Mouse (Mus musculus): ENCODE results near the gene Gm21876. TPM values are rescaled to one million over a fixed set of nuclear protein-coding genes. Genes with fewer than 3 reads are reported as not detected.
"Not testable (repeated sequence)": the region's sequence is repeated elsewhere in the genome, so short reads cannot be mapped to it uniquely, and the experiment has no call there.

Gene Gm21876
- not detected in 2 replicates for total RNA-seq (2021)
- long read RNA-seq = 0 reads

GRCm38 (mm10) chrX:21175553-21175952 lies at the start of gene Gm21876:
Gene Gm21876, minus strand, starts transcription at chrX:21175653.
- DNase-seq = no peak

GRCm38 (mm10) chrX:21220422-21220821 lies 45.0 kb upstream of the Gm21876 start:
- DNase-seq = no peak

- DNase-seq = not testable (repeated sequence)
These were observed 28.8 kb downstream of the Gm21876 start for GRCm38 (mm10) chrX:21146675-21147074.

Other genes starting within 250 kb of the Gm21876 start
- gene Cfp, start 244.1 kb downstream of the Gm21876 start, total RNA-seq (2021) = 9.4 and 9.8 TPM in 2 replicates
- gene Elk1, start 225.0 kb downstream of the Gm21876 start, total RNA-seq (2021) = 19.0 and 21.6 TPM in 2 replicates
- 27.9 and 35.6 TPM in 2 replicates for gene Uxt, start 213.6 kb downstream of the Gm21876 start, total RNA-seq (2021)
- gene Zfp182, start 113.3 kb downstream of the Gm21876 start, total RNA-seq (2021) = 8.9 and 9.0 TPM in 2 replicates
- gene Spaca5, start 107.2 kb downstream of the Gm21876 start, total RNA-seq (2021) = not detected in 2 replicates
- 2.2 and 3.0 TPM in 2 replicates for gene Zfp300, start 86.1 kb downstream of the Gm21876 start, total RNA-seq (2021)
- gene Ssxa1, start 59.8 kb downstream of the Gm21876 start, total RNA-seq (2021) = not detected in 2 replicates

All from adrenal gland, postnatal 25 days (tissue).